In genomic region chr9:44723521-44724041, GRCm38 (mm10) we compare ENCODE assay signal across 8 mouse cellular contexts. TPM values are rescaled to one million over a fixed set of nuclear protein-coding genes. Genes with fewer than 3 reads are reported as not detected.
DNase-seq lines count a peak whose midpoint lies in the region; ATAC-seq and TF ChIP-seq lines count a peak whose summit lies in the region.

No protein-coding gene starts in this region.

- H3K4me2 ChIP-seq in lung, postnatal 0 days (replicated peaks; ENCODE audit: low read depth, low read length), result no peak overlapping the region

- no peak for TF ChIP-seq EP300 in lung, postnatal 0 days (IDR thresholded peaks at IDR 0.05)

- H3K9me3 ChIP-seq in lung, postnatal 0 days (ENCODE audit: low read length), result no peaks in the 10 kb centered on the region

- DNase-seq in CD4-positive, CD25-positive, alpha-beta regulatory T cell, adult 2 months (ENCODE audit: low read depth, low spot score), result peak; percentile 42
- no peak for DNase-seq in lung, postnatal 0 days (ENCODE audit: low spot score)
- DNase-seq in lung, postnatal 10 days, result no peak
- peak; percentile 34 for DNase-seq in induced T-regulatory cell, adult 2 months (ENCODE audit: low read depth)
- no peak for DNase-seq in gastrocnemius, postnatal 25 days
- no peak for DNase-seq in left cerebral cortex, adult 9 months (ENCODE audit: low spot score in 2 of 2)

- peaks cover 4% of the 10 kb centered on the region for H3K36me3 ChIP-seq in lung, postnatal 0 days (ENCODE audit: insufficient read depth, low read length)

- no peak for TF ChIP-seq CTCF in lung, postnatal 0 days (IDR thresholded peaks at IDR 0.05)
- no peak for TF ChIP-seq CTCF in olfactory bulb, adult 2 months (IDR thresholded peaks at IDR 0.05; ENCODE audit: insufficient read depth, low read depth, low read length)

- WGBS in lung, postnatal 0 days, result 49% methylated on average over 11 of the region's 11 CpGs
- WGBS in olfactory bulb, adult 2 months, result 53% methylated on average over 11 of the region's 11 CpGs

- no peak overlapping the region for H3K9ac ChIP-seq in lung, postnatal 0 days (replicated peaks; ENCODE audit: low read depth)

- ATAC-seq in CD4-positive, CD25-positive, alpha-beta regulatory T cell, adult 4 months, result no peak
- no peak for ATAC-seq in lung, postnatal 0 days

- H3K4me1 ChIP-seq in lung, postnatal 0 days (ENCODE audit: insufficient read depth, low read depth, low read length), result peaks cover 11% of the 10 kb centered on the region
- H3K4me1 ChIP-seq in olfactory bulb, adult 2 months (ENCODE audit: control insufficient read depth, insufficient read depth, low read length), result peaks cover 57% of the 10 kb centered on the region

- no peak overlapping the region for H3K4me3 ChIP-seq in lung, postnatal 0 days (ENCODE audit: low read depth, low read length)
- no peak overlapping the region for H3K4me3 ChIP-seq in olfactory bulb, adult 2 months (ENCODE audit: insufficient read depth, low read depth, low read length)

- TF ChIP-seq POLR2A in olfactory bulb, adult 2 months (IDR thresholded peaks at IDR 0.05; ENCODE audit: insufficient read depth, low read depth, low read length), result no peak

- no peaks in the 10 kb centered on the region for H3K27me3 ChIP-seq in lung, postnatal 0 days (replicated peaks; ENCODE audit: insufficient read depth, low read length)

- peak overlapping the region; percentile 76 for H3K27ac ChIP-seq in lung, postnatal 0 days (ENCODE audit: low read length)
- peak overlapping the region; percentile 47 for H3K27ac ChIP-seq in olfactory bulb, adult 2 months (ENCODE audit: insufficient read depth, low read depth, low read length)

RNA-seq across cellular contexts. Expression of gene Phldb1, which starts 11.4 kb away (rescaled TPM):
- polyA plus RNA-seq in CD4-positive, CD25-positive, alpha-beta regulatory T cell, adult 4 months (2017; shearing (Covaris generic)), result under 1 TPM in 1 of 2 experiments, not detected in 1; 0.32 TPM
- 21.3 and 21.8 TPM in 2 replicates for polyA plus RNA-seq in lung, postnatal 0 days (2015; fragmentation: Nextera tagmentation; extraction: Ambion mirVana)
- not detected in 2 replicates for polyA plus RNA-seq in olfactory bulb, adult 2 months (2012; ENCODE audit: insufficient read depth, insufficient read length, low replicate concordance, missing spikeins)
- 10 to 100 TPM; 38.0 to 40.5 TPM for total RNA-seq in gastrocnemius, postnatal 25 days (2021)

RNA-seq across cellular contexts. Expression of gene Arcn1, which starts 44.1 kb away (rescaled TPM):
- 10 to 100 TPM; 68.0 to 77.9 TPM for polyA plus RNA-seq in CD4-positive, CD25-positive, alpha-beta regulatory T cell, adult 4 months (2017; shearing (Covaris generic))
- polyA plus RNA-seq in lung, postnatal 0 days (2015; fragmentation: Nextera tagmentation; extraction: Ambion mirVana), result 92.3 and 104 TPM in 2 replicates
- 192 TPM in 1 of 2 replicates, not detected in the other for polyA plus RNA-seq in olfactory bulb, adult 2 months (2012; ENCODE audit: insufficient read depth, insufficient read length, low replicate concordance, missing spikeins)
- 10 to 100 TPM; 62.7 to 68.1 TPM for total RNA-seq in gastrocnemius, postnatal 25 days (2021)

RNA-seq across cellular contexts. Expression of gene Ift46, which starts 44.1 kb away (rescaled TPM):
- polyA plus RNA-seq in CD4-positive, CD25-positive, alpha-beta regulatory T cell, adult 4 months (2017; shearing (Covaris generic)), result 10 to 100 TPM; 55.1 to 73.7 TPM
- polyA plus RNA-seq in lung, postnatal 0 days (2015; fragmentation: Nextera tagmentation; extraction: Ambion mirVana), result 81.4 and 91.7 TPM in 2 replicates
- not detected in 2 replicates for polyA plus RNA-seq in olfactory bulb, adult 2 months (2012; ENCODE audit: insufficient read depth, insufficient read length, low replicate concordance, missing spikeins)
- 10 to 100 TPM; 16.7 to 24.0 TPM for total RNA-seq in gastrocnemius, postnatal 25 days (2021)

RNA-seq across cellular contexts. Expression of gene Treh, which starts 50.5 kb away (rescaled TPM):
- not detected for polyA plus RNA-seq in CD4-positive, CD25-positive, alpha-beta regulatory T cell, adult 4 months (2017; shearing (Covaris generic))
- polyA plus RNA-seq in lung, postnatal 0 days (2015; fragmentation: Nextera tagmentation; extraction: Ambion mirVana), result not detected in 2 replicates
- polyA plus RNA-seq in olfactory bulb, adult 2 months (2012; ENCODE audit: insufficient read depth, insufficient read length, low replicate concordance, missing spikeins), result not detected in 2 replicates
- not detected for total RNA-seq in gastrocnemius, postnatal 25 days (2021)

Comparison
In these comparisons a context has a peak if more than half of its experiments do, and no peak if none do; other contexts are left out.
1. DNase-seq: peak in CD4-positive, CD25-positive, alpha-beta regulatory T cell, adult 2 months (single experiment) and induced T-regulatory cell, adult 2 months (single experiment); none in lung, postnatal 0 days (single experiment), lung, postnatal 10 days (single experiment), gastrocnemius, postnatal 25 days (single experiment) and left cerebral cortex, adult 9 months (0 of 2).
2. RNA of gene Phldb1, which starts 11.4 kb away (polyA plus RNA-seq): not detected in olfactory bulb, adult 2 months and 21.3 to 21.8 TPM in lung, postnatal 0 days; 0.32 TPM in CD4-positive, CD25-positive, alpha-beta regulatory T cell, adult 4 months; every median in the first group is over 10 times any median in the second.
3. RNA of gene Ift46, which starts 44.1 kb away (polyA plus RNA-seq): 81.4 to 91.7 TPM in lung, postnatal 0 days and 55.1 to 73.7 TPM in CD4-positive, CD25-positive, alpha-beta regulatory T cell, adult 4 months; not detected in olfactory bulb, adult 2 months; every median in the first group is over 10 times any median in the second.